Mouse (Mus musculus) CH12.LX (cell line): ENCODE measurements at regions not wholly inside any gene's neighbourhood (a gene's known extent, or its start where the extent isn't known, plus 50 kb on each side); places are given as distances from the start of the nearest gene placed in this dataset.

Source experiments
- CTCF ChIP-seq, 2 experiments: IDR thresholded peaks in 1 of 2; conservative IDR thresholded peaks in 1 of 2; 2 replicates each; pipeline ENCODE4 v1.5.1; 2011 to 2012; ENCODE audit warnings: low read depth in 2 of 2, low read length in 2 of 2, improper control_type of control experiment in 1 of 2, inconsistent platforms in 1 of 2, mild to moderate bottlenecking in 1 of 2, moderate library complexity in 1 of 2
- E2F4 ChIP-seq: IDR thresholded peaks from 2 replicates; pipeline ENCODE4 v1.6.1; 2011; ENCODE audit warnings: low read depth, low read length, improper control_type of control experiment; ENCODE audit not compliant: insufficient replicate concordance
- EP300 ChIP-seq: IDR thresholded peaks from 2 replicates; pipeline ENCODE4 v1.6.1; 2011; ENCODE audit warnings: low read length, improper control_type of control experiment
- JUN ChIP-seq: IDR thresholded peaks from 2 replicates; pipeline ENCODE4 v1.6.1; 2011; ENCODE audit warnings: low read depth, mild to moderate bottlenecking, low read length, improper control_type of control experiment, moderate library complexity; ENCODE audit not compliant: insufficient read depth
- MAX ChIP-seq: IDR thresholded peaks from 2 replicates; pipeline ENCODE4 v1.6.1; 2011; ENCODE audit warnings: low read length, improper control_type of control experiment
- MYC ChIP-seq: IDR thresholded peaks from 2 replicates; pipeline ENCODE4 v1.6.1; 2011; ENCODE audit warnings: low read depth, mild to moderate bottlenecking, improper control_type of control experiment, low read length

GRCm38 (mm10) chr3:17792537-17793039 is 155.6 kb upstream of the Cypt12 start:
- no peak for TF ChIP-seq JUN
- TF ChIP-seq E2F4 = no peak
- TF ChIP-seq CTCF (conservative IDR thresholded peaks at IDR 0.05 in 1 of 2, IDR thresholded peaks at IDR 0.05 in 1 of 2; ENCODE audit: low read depth in 2 of 2, low read length in 2 of 2) = no peak
- TF ChIP-seq MYC = no peak
- TF ChIP-seq EP300 = no peak
- no peak for TF ChIP-seq MAX
